Mouse (Mus musculus) lung, embryonic 14.5 days (tissue): ENCODE measurements around the gene Cd300lf. TPM values are rescaled to one million over a fixed set of nuclear protein-coding genes. Genes with fewer than 3 reads are reported as not detected.

ENCODE experiments used
- ATAC-seq: fragments of 200-750 bp; cut with Nextera tagmentation; 2 replicates; pipeline ENCODE4 v1.8.0; 2017; ENCODE audit warnings: mild to moderate bottlenecking, moderate TSS enrichment, moderate library complexity; ENCODE audit not compliant: insufficient read depth
- DNase-seq: peaks from one replicate; pipeline ENCODE4 v3.0.0-alpha.2; 2015
- H3K27ac ChIP-seq: fragments of 300-500 bp; sonication (generic); 2 replicates; pipeline ENCODE4 v1.5.1; 2014; ENCODE audit warnings: low read depth, mild to moderate bottlenecking, moderate library complexity
- H3K27me3 ChIP-seq: fragments of 300-500 bp; sonication (generic); 2 replicates; pipeline ENCODE4 v1.6.1; 2014; ENCODE audit warnings: low read length, control low read depth; ENCODE audit not compliant: insufficient read depth
- H3K36me3 ChIP-seq: fragments of 300-500 bp; sonication (generic); 2 replicates; pipeline ENCODE4 v1.6.1; 2014; ENCODE audit warnings: control low read depth; ENCODE audit not compliant: insufficient read depth
- H3K4me1 ChIP-seq: fragments of 300-500 bp; sonication (generic); 2 replicates; pipeline ENCODE4 v1.6.1; 2014; ENCODE audit warnings: antibody characterized with exemption, control low read depth; ENCODE audit not compliant: insufficient read depth
- H3K4me2 ChIP-seq: fragments of 300-500 bp; sonication (generic); 2 replicates; pipeline ENCODE4 v1.6.1; 2014; ENCODE audit warnings: mild to moderate bottlenecking
- H3K4me3 ChIP-seq: fragments of 300-500 bp; sonication (generic); 2 replicates; pipeline ENCODE4 v1.5.1; 2014; ENCODE audit warnings: low read depth, low read length
- H3K9ac ChIP-seq: fragments of 300-500 bp; sonication (generic); 2 replicates; pipeline ENCODE4 v1.6.1; 2014
- H3K9me3 ChIP-seq: fragments of 300-500 bp; sonication (generic); 2 replicates; pipeline ENCODE4 v1.6.1; 2016; ENCODE audit warnings: low read depth, low read length, control low read depth
- CTCF ChIP-seq: IDR thresholded peaks from 2 replicates; pipeline ENCODE4 v1.5.1; 2016; ENCODE audit warnings: antibody characterized with exemption, low read depth
- WGBS: fragments of 180-500 bp; shearing (Covaris S2); extraction: QIAGEN DNeasy Blood & Tissue Kit; methylation state at CpG from one replicate; pipeline ENCODE4 v1.1.7; 2014; 5-methylcytosine and 5-hydroxymethylcytosine counted together
- polyA plus RNA-seq: library from polyadenylated mRNA; unstranded; fragments of >200 nt; fragmentation: Nextera tagmentation; extraction: Ambion mirVana; gene quantifications from 2 replicates; pipeline ENCODE4 v1.2.1, GENCODE M21; 2014

Gene Cd300lf
- 0.91 and 1.1 TPM in 2 replicates for polyA plus RNA-seq

DNA sequence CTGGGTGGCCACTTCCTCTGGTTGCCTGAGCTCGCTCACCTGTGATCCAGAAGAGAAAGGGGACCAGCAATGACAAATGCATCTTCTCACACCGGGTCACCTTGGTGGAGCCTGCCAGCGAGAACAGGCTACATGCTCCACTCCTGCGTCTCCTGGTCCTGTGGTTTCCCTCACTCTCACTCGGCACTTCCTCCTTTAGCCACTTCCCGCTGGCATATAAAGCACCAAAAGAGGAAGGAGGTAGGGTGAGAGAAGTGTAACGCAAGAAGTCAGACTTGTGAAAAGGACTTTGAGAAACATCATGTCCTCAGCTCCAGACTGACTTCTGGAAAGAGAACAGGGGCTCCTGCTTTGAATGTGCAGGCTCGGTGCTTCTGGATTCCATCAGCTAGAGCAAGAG, at the start of gene Cd300lf:
TSS of gene Cd300lf (minus strand) at position 193 of the 400 bp plus-strand sequence.
- H3K4me2 ChIP-seq, result no peak within 1 kb of the TSS
- no peak within 1 kb of the TSS for H3K9ac ChIP-seq
- H3K9me3 ChIP-seq, result no peaks in the 10 kb centered on the region
- no peaks in the 10 kb centered on the region for H3K27me3 ChIP-seq
- no peak for DNase-seq
- TF ChIP-seq CTCF, result no peak
- no peak for ATAC-seq
- H3K27ac ChIP-seq, result no peak within 1 kb of the TSS
- 69% methylated on average over 8 of the region's 8 CpGs for WGBS
- no peaks in the 10 kb centered on the region for H3K36me3 ChIP-seq
- no peaks in the 10 kb centered on the region for H3K4me1 ChIP-seq
- H3K4me3 ChIP-seq, result no peak within 1 kb of the TSS

DNA sequence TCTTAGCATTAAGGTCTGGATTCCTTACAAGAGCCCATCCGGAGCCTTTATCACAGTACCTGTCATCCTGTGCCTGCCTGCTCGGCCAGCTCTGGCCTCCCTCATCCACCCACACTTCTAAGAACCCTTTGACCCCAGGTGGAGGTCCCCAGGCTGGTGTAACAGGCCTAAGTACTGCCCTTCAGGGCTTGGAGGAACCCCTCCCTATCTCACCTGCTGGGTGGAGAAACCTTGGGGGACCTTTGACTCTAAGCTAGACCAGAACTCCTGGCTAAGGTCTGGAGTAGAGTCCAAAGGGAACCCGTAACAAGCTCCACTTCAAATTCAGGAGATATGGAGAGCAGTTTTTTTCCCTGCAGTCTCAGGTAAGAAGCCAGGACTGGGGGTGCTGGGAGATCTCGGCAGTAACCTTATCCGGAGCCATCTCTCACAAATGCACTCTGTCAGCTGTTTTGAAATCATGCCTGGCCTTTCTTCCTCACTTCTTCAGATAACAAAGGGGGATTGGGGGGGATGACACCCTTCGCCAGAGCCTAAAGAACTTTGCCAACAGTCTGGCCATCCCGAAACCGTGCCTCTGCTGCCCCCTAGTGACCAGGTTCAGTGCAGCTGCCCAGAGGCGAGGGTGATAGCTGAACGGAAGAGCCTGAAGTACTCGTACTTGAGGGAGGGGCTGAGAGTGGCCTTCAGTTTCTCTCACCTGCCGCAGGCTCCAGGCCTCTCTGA, 48.3 kb upstream of the Cd300lf start:
- Histone ChIP-seq H3K4me2 (no peak overlapping the region), H3K9me3 (no peaks in the 10 kb centered on the region), H3K9ac (no peak overlapping the region), H3K4me1 (peaks cover 7% of the 10 kb centered on the region), H3K36me3 (peaks cover 7% of the 10 kb centered on the region; the same call in 1 of the 2 replicates), H3K27ac (no peak overlapping the region), H3K27me3 (no peaks in the 10 kb centered on the region), H3K4me3 (no peak overlapping the region)
- ATAC-seq, result peak; percentile 10; the same call in 1 of the 2 replicates
- peak; percentile 95 for TF ChIP-seq CTCF
- DNase-seq, result peak; percentile 91
- 17% methylated on average over 12 of the region's 12 CpGs for WGBS

DNA sequence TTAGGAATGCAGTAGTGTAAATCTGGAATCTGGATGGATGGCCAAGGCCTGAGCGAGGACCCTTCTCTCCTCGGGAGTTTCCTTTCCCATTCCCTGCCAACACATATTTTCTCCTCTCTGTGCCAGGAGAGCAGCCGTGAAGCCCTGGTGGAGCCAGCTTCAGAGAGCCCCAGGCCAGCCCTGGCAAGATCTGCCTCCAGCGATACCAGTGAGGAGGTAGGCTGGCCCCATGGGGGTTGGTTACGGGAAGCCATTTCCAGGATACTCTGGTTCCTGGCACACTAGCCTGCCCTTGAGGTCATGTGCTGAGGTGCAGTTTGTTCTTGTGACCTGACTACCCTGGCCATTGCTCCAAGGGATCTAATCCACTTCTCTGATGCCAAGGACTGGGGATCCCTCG, 46.1 kb upstream of the Cd300lf start:
- no peak for DNase-seq
- peaks cover 15% of the 10 kb centered on the region for H3K4me1 ChIP-seq

DNA sequence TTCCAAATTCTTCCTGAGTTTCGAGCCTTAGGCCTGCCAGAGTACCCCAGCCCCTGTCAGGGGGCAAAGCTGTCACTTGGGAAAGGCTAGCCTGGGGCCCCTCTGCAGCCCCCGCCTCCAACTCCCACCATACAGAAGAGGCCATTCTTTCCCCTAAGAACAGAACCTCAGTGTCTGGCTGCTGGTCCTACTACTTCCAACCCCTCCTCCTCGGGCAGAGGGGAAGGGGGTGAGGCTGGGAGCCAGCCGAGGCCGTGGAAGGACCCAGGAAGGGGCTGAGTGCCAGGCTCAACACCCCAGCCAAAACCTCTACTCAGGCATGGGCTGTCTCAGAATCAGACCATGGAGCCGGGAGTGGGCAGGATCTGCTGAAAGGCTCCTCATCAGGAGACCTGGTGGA, 45.4 kb upstream of the Cd300lf start:
- Histone ChIP-seq H3K4me2 (no peak overlapping the region), H3K36me3 (peaks cover 7% of the 10 kb centered on the region; the same call in 1 of the 2 replicates), H3K27me3 (0 out of 2 replicates have a peak, but pooled peaks cover 3% of the 10 kb centered on the region), H3K4me3 (no peak overlapping the region), H3K4me1 (peaks cover 17% of the 10 kb centered on the region), H3K27ac (no peak overlapping the region), H3K9ac (no peak overlapping the region), H3K9me3 (no peaks in the 10 kb centered on the region)
- no peak for ATAC-seq
- no peak for DNase-seq
- WGBS, result 63% methylated on average over 6 of the region's 6 CpGs
- no peak for TF ChIP-seq CTCF

More for the DNA sequence above, 46.1 kb upstream of the Cd300lf start:
- no peaks in the 10 kb centered on the region for H3K9me3 ChIP-seq
- no peak overlapping the region for H3K27ac ChIP-seq
- peaks cover 7% of the 10 kb centered on the region; the same call in 1 of the 2 replicates for H3K36me3 ChIP-seq
- TF ChIP-seq CTCF, result no peak
- no peak overlapping the region for H3K4me2 ChIP-seq
- H3K4me3 ChIP-seq, result no peak overlapping the region
- WGBS, result 69% methylated on average over 6 of the region's 6 CpGs
- ATAC-seq, result no peak
- no peaks in the 10 kb centered on the region for H3K27me3 ChIP-seq
- no peak overlapping the region for H3K9ac ChIP-seq

DNA sequence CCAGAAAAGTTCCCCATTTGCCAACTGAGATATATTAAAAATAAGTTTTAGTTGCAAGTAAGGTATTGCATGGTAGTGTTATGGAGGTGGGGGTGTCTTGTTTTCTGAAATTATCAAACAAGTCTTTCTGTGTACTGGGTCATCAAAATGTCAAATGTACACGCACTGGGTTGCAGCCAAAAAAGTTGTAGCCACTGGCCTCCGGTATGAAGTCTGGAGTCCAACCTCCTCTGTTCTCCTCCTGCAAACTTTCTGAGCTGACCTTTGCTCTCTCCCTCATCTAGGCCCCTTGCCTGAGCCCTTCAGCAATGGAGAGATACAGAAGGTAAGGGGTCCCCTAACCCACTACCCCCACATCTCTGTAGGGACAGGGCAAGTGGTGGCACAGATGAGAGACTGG, 45.0 kb upstream of the Cd300lf start:
- TF ChIP-seq CTCF, result no peak
- DNase-seq (no peak), ATAC-seq (no peak)
- Histone ChIP-seq H3K27me3 (0 out of 2 replicates have a peak, but pooled peaks cover 3% of the 10 kb centered on the region), H3K4me2 (no peak overlapping the region), H3K9me3 (no peaks in the 10 kb centered on the region), H3K4me3 (no peak overlapping the region), H3K9ac (no peak overlapping the region), H3K4me1 (peaks cover 17% of the 10 kb centered on the region), H3K27ac (no peak overlapping the region), H3K36me3 (peaks cover 7% of the 10 kb centered on the region; the same call in 1 of the 2 replicates)
- 69% methylated on average over 2 of the region's 2 CpGs for WGBS

DNA sequence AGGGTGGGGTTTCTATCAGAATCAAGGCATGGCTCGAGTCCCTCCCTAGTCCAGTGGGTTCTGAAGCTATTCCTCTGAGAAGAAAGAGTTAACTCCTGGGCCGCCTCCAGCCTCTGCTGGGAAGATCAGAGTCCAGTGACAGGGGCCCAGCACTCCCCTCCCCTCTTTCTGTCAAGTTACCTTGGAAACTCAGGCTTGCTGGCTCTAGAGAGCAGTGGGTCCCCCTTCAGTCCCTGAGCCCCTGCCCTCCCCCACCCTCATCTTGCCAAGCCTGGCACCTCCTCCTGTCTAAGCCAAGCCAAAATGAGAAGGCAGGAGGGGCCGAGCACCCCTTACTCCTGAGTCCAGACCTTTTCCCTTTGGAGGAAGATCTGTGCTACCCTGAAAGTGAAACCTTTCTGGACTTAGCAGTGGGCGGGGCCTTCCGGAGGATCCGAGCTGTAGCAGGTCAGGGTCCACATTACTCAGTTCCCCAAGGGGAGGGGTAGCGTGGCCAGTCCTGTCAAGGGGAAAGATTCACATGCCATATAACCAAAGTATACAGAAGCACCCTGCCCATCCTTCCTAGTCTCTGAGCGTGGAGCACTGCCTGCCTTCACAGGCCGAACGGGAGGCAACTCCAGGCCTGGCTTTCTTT, 43.9 kb upstream of the Cd300lf start:
- no peak for TF ChIP-seq CTCF
- ATAC-seq, result peak; percentile 25; the same call in 1 of the 2 replicates
- H3K4me1 ChIP-seq, result peaks cover 26% of the 10 kb centered on the region

More for the DNA sequence above, 43.9 kb upstream of the Cd300lf start:
- peak; percentile 52 for DNase-seq
- H3K36me3 ChIP-seq, result peaks cover 7% of the 10 kb centered on the region; the same call in 1 of the 2 replicates
- no peak overlapping the region for H3K9ac ChIP-seq
- 20% methylated on average over 10 of the region's 10 CpGs for WGBS
- H3K4me2 ChIP-seq, result peak overlapping the region; percentile 39
- peak overlapping the region; percentile 32; the same call in 1 of the 2 replicates for H3K27ac ChIP-seq
- 0 out of 2 replicates have a peak, but pooled peaks cover 3% of the 10 kb centered on the region for H3K27me3 ChIP-seq
- H3K4me3 ChIP-seq, result no peak overlapping the region
- no peaks in the 10 kb centered on the region for H3K9me3 ChIP-seq
